Comparison of ENCODE assay signal across 13 mouse cellular contexts in the genomic region with DNA sequence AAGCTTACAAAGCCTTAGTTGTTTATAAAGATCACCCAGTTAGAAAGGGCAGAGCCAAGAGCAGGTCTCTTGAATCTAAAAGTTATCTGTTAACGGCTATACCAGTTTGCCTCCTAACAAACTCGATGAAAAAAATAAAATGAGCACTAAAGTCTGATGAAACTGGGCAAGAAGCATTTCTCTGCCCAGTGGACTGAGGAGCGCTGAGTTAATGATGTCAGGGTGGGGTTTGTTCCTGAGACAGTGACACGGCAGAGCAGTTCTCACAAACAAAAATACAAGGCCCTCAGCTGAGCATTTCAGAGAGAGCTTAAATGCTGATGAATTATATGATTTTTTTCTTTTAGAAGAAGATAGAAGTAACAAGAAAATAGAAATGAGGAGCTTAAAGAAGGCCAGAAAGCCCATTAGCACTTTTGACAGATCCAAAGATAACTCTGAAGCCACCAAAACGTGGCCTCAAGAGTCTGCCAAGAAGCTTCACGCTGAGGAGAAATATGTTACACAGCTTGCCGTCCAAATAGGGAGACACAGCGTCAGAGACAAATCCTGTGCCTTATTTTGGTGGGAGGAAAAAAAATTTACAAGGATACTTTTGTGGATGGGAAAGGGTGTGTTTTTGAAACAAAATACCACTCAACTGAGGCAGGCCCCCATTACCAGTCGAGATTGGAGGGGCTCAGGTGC.
A peak's percentile ranks its signal among the peaks of the same experiment; 100 is the strongest.
DNase-seq lines count a peak whose midpoint lies in the region; ATAC-seq and TF ChIP-seq lines count a peak whose summit lies in the region.
"Had no signal": no experiment of that assay in that cellular context is flagged by ENCODE, and none has a peak within 500 bp of the region (broad histone marks: within the 10 kb centered on the region; RNA-seq: fewer than 3 reads in every experiment).

No protein-coding gene starts in this region.

- H3K9ac ChIP-seq in forebrain, postnatal 0 days, result no peak overlapping the region
- H3K9ac ChIP-seq in forebrain, embryonic 12.5 days, result no peak overlapping the region
- H3K9ac ChIP-seq: hindbrain, embryonic 13.5 days; liver, embryonic 13.5 days had no signal

- peak; percentile 89 for ATAC-seq in forebrain, postnatal 0 days
- ATAC-seq in forebrain, embryonic 12.5 days (ENCODE audit: low FRiP score), result no peak

- H3K4me2 ChIP-seq in forebrain, postnatal 0 days (ENCODE audit: low read depth), result no peak overlapping the region
- no peak overlapping the region for H3K4me2 ChIP-seq in forebrain, embryonic 12.5 days
- H3K4me2 ChIP-seq: hindbrain, embryonic 13.5 days; liver, embryonic 13.5 days had no signal

- WGBS in forebrain, postnatal 0 days, result 46% methylated on average over 9 of the region's 9 CpGs
- 81% methylated on average over 9 of the region's 9 CpGs for WGBS in forebrain, embryonic 12.5 days

- no peaks in the 10 kb centered on the region for H3K27me3 ChIP-seq in forebrain, postnatal 0 days (ENCODE audit: insufficient read depth, low read length)
- H3K27me3 ChIP-seq in forebrain, embryonic 12.5 days, result no peaks in the 10 kb centered on the region
- H3K27me3 ChIP-seq: hindbrain, embryonic 13.5 days; liver, embryonic 13.5 days had no signal

- H3K4me3 ChIP-seq in forebrain, postnatal 0 days (ENCODE audit: low read depth, low read length), result no peak overlapping the region
- H3K4me3 ChIP-seq in forebrain, embryonic 12.5 days (replicated peaks), result no peak overlapping the region
- H3K4me3 ChIP-seq: hindbrain, embryonic 13.5 days; liver, embryonic 13.5 days had no signal

- H3K4me1 ChIP-seq in forebrain, postnatal 0 days (ENCODE audit: insufficient read depth), result no peaks in the 10 kb centered on the region
- peaks cover 7% of the 10 kb centered on the region for H3K4me1 ChIP-seq in forebrain, embryonic 12.5 days
- H3K4me1 ChIP-seq: liver, embryonic 13.5 days had no signal

- no peaks in the 10 kb centered on the region for H3K36me3 ChIP-seq in forebrain, postnatal 0 days (ENCODE audit: insufficient read depth)
- no peaks in the 10 kb centered on the region for H3K36me3 ChIP-seq in forebrain, embryonic 12.5 days (replicated peaks)
- H3K36me3 ChIP-seq: hindbrain, embryonic 13.5 days; liver, embryonic 13.5 days had no signal

- no peaks in the 10 kb centered on the region for H3K9me3 ChIP-seq in forebrain, postnatal 0 days (ENCODE audit: low read length)
- no peaks in the 10 kb centered on the region for H3K9me3 ChIP-seq in forebrain, embryonic 12.5 days
- H3K9me3 ChIP-seq: hindbrain, embryonic 13.5 days; liver, embryonic 13.5 days had no signal

- TF ChIP-seq CTCF in forebrain, postnatal 0 days (IDR thresholded peaks at IDR 0.05; ENCODE audit: low read depth), result no peak

- DNase-seq in forebrain, postnatal 0 days, result peak; percentile 80
- peak; percentile 34 to 51 for DNase-seq in right cerebral cortex, adult 2 months (ENCODE audit: low spot score in 2 of 2)
- DNase-seq in right cerebral cortex, postnatal 25 days, result no peak
- DNase-seq in cerebellum, postnatal 36 days, result peak; percentile 74 to 87
- no peak for DNase-seq in spleen, postnatal 36 days (ENCODE audit: low spot score in 2 of 2)
- DNase-seq in urinary bladder, adult 18-20 months (ENCODE audit: low spot score in 2 of 2), result no peak
- no peak for DNase-seq in adrenal gland, postnatal 36 days
- DNase-seq: B cell, adult 2 months; gastrocnemius, postnatal 25 days; liver, embryonic 13.5 days had no signal

- no peak overlapping the region for H3K27ac ChIP-seq in forebrain, postnatal 0 days (ENCODE audit: low read depth, low read length)
- no peak overlapping the region for H3K27ac ChIP-seq in forebrain, embryonic 12.5 days
- H3K27ac ChIP-seq: hindbrain, embryonic 13.5 days; liver, embryonic 13.5 days; macrophage had no signal

Comparison
In these comparisons a context has a peak if more than half of its experiments do, and no peak if none do; other contexts are left out.
1. DNase-seq: peak in forebrain, postnatal 0 days (single experiment), right cerebral cortex, adult 2 months (2 of 2) and cerebellum, postnatal 36 days (2 of 2); none in right cerebral cortex, postnatal 25 days (single experiment), spleen, postnatal 36 days (0 of 2), urinary bladder, adult 18-20 months (0 of 2) and adrenal gland, postnatal 36 days (0 of 2).